ENCODE assay signal across 3 mouse cellular contexts in the genomic region with DNA sequence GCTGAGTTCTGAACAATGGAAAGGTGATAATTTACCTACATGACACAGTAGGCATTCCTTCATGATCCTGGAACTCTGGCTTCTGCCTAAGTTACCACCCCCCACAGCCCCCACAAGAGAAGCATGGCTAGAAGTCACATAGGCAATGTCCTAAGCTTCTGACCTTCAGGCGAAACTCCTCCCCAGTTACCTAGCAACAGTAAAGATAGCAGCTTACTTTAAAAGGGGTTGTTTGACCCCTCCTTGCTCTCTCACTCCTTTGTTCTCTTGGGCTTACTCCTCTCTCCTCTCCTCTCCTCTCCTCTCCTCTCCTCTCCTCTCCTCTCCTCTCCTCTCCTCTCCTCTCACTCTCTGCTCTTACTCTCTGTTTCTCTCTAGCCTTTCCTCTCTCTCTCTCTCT.
DNase-seq lines count a peak whose midpoint lies in the region.

No protein-coding gene starts in this region.

- peak; percentile 62 for DNase-seq in ES-CJ7 (ENCODE audit: low read depth, low spot score)
- peak; percentile 79 for DNase-seq in R1 (ENCODE audit: low read depth, low spot score)
- DNase-seq in ZHBTc4 (ENCODE audit: low read depth, low spot score): peak; percentile 23

Comparison
In these comparisons a context has a peak if more than half of its experiments do, and no peak if none do; other contexts are left out.
1. DNase-seq: peak in every context shown above with its lines; median percentile 79 in R1; 62 in ES-CJ7; 23 in ZHBTc4.